ENCODE assay signal across 7 mouse cellular contexts in genomic region chr16:97165444-97166121, GRCm38 (mm10). TPM values are rescaled to one million over a fixed set of nuclear protein-coding genes. Genes with fewer than 3 reads are reported as not detected.
DNase-seq lines count a peak whose midpoint lies in the region; ATAC-seq lines count a peak whose summit lies in the region.

No protein-coding gene starts in this region.

- intact Hi-C loops in left cerebral cortex, postnatal 14 days (cut with DNase I): loop anchor here (2.0 to 5.0 kb wide), 2 partner anchors 153 to 269 kb away; no protein-coding TSS in a partner anchor

- peak; percentile 77 for ATAC-seq in inflammation-experienced regulatory T-cells, adult 6 months
- peak; percentile 79 for ATAC-seq in megakaryocyte, adult 5-6 weeks (ENCODE audit: poor library complexity, severe bottlenecking)

- DNase-seq in adrenal gland, adult 18-20 months (ENCODE audit: low spot score in 2 of 2): peak; percentile 29 to 33
- DNase-seq in cerebellum, postnatal 10 days: peak; percentile 89 to 90
- DNase-seq in frontal cortex, postnatal 25 days (ENCODE audit: low spot score in 2 of 2): peak; percentile 42 to 46
- DNase-seq in left cerebral cortex, postnatal 14 days (ENCODE audit: low spot score in 2 of 2): peak; percentile 72 to 75
- peak; percentile 68 to 71 for DNase-seq in right cerebral cortex, postnatal 36 days (ENCODE audit: low spot score in 2 of 2)

RNA-seq across cellular contexts. Expression of gene Dscam, which starts 5.0 kb away (rescaled TPM):
- total RNA-seq in adrenal gland, adult 18-20 months (2021): under 1 TPM; 0.03 to 0.10 TPM
- 1 to 10 TPM in 2 of 3 experiments, under 1 TPM in 1; 0.79 to 2.3 (median 1.0) TPM for polyA plus RNA-seq in inflammation-experienced regulatory T-cells, adult 6 months (2017; shearing (Covaris generic))
- total RNA-seq in left cerebral cortex, postnatal 14 days (2021): 10 to 100 TPM; 42.4 to 48.2 TPM
- 0.05 and 0.16 TPM in 2 replicates for total RNA-seq in megakaryocyte, adult 5-6 weeks (2015)
- total RNA-seq in megakaryocyte, adult 5-6 weeks (2017): 0.04 TPM in 2 replicates

Comparison
In these comparisons a context has a peak if more than half of its experiments do, and no peak if none do; other contexts are left out.
1. Peak in every context shown above with its lines: DNase-seq and ATAC-seq.
2. DNase-seq: peak in every context shown above with its lines; median percentile 90 in cerebellum, postnatal 10 days; 74 in left cerebral cortex, postnatal 14 days; 70 in right cerebral cortex, postnatal 36 days; 44 in frontal cortex, postnatal 25 days; 31 in adrenal gland, adult 18-20 months.
3. RNA of gene Dscam, which starts 5.0 kb away (total RNA-seq): 42.4 to 48.2 TPM in left cerebral cortex, postnatal 14 days; 0.04 to 0.16 TPM in megakaryocyte, adult 5-6 weeks and 0.03 to 0.10 TPM in adrenal gland, adult 18-20 months; every median in the first group is over 10 times any median in the second.